Mouse (Mus musculus): ENCODE measurements at regions not wholly inside any gene's neighbourhood (a gene's known extent, or its start where the extent isn't known, plus 50 kb on each side); places are given as distances from the start of the nearest gene placed in this dataset.

DNA sequence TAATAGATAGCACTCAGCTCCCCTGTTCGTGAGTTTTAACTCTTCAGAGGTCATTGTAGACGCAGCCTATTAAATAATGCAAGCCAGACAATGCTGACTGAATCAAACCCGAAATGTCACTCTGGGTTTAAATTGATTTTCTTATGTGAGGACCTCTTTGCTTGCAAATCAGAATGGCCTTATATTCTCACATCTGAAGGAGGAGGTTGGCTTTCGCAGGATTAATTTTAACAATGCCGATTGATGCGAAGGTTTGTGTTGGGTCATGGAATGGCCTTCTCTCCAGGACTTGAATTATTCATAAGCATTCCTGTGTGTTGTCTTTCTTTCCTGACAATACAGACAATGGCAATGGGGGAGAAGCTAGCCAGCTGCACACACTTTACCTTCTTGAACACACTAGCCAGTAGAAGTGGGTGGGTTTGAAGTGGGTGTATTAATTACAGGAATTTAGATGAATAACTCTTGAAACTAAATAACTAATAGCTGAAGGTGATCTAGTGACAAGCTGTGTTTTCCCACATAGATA, 530.1 kb upstream of the Mctp2 start:
- DNase-seq (ENCODE audit: low read depth) = peak; percentile 59
- TF ChIP-seq POLR2A (IDR thresholded peaks at IDR 0.05; ENCODE audit: borderline replicate concordance, extremely low read depth, insufficient read depth, insufficient read length, poor library complexity, severe bottlenecking) (no peak), CTCF (IDR thresholded peaks at IDR 0.05; ENCODE audit: borderline replicate concordance, extremely low read depth, insufficient read depth, insufficient read length) (no peak)

- peak; percentile 93 for DNase-seq (ENCODE audit: low read depth)
- TF ChIP-seq CTCF (IDR thresholded peaks at IDR 0.05; ENCODE audit: borderline replicate concordance, extremely low read depth, insufficient read depth, insufficient read length) (no peak), POLR2A (IDR thresholded peaks at IDR 0.05; ENCODE audit: borderline replicate concordance, extremely low read depth, insufficient read depth, insufficient read length, poor library complexity, severe bottlenecking) (no peak)
These were observed 531.7 kb upstream of the Mctp2 start for GRCm38 (mm10) chr7:72837992-72838655.

DNA sequence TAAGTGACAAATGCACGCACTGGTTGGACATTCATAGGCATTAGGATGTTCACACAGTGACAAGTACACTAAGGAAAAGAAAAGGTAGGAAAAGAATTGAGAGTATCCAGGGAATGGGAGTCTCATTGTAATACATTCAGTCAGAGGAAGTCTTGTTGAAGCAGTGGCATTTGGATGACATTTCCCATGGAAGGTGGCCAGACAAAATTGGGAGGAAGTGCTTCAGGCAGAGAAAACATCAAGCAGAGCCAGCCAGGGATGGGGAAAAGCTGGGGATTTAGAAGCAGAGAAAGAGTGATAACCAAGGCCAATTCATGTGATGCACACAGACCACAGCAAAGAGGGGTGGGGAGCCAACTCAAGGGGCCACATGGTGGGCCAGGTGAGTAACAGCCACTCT, 524.0 kb upstream of the Rgma start:
- TF ChIP-seq CTCF (IDR thresholded peaks at IDR 0.05; ENCODE audit: borderline replicate concordance, extremely low read depth, insufficient read depth, insufficient read length) (no peak), POLR2A (IDR thresholded peaks at IDR 0.05; ENCODE audit: borderline replicate concordance, extremely low read depth, insufficient read depth, insufficient read length, poor library complexity, severe bottlenecking) (no peak)
- DNase-seq (ENCODE audit: low read depth) = no peak

- no peak for DNase-seq (ENCODE audit: low read depth)
- TF ChIP-seq CTCF (IDR thresholded peaks at IDR 0.05; ENCODE audit: borderline replicate concordance, extremely low read depth, insufficient read depth, insufficient read length) = no peak
- no peak for TF ChIP-seq POLR2A (IDR thresholded peaks at IDR 0.05; ENCODE audit: borderline replicate concordance, extremely low read depth, insufficient read depth, insufficient read length, poor library complexity, severe bottlenecking)
These were observed 520.8 kb upstream of the Rgma start for GRCm38 (mm10) chr7:72854501-72855002.

GRCm38 (mm10) chr7:72866966-72867754, 508.1 kb upstream of the Rgma start:
- no peak for TF ChIP-seq POLR2A (IDR thresholded peaks at IDR 0.05; ENCODE audit: borderline replicate concordance, extremely low read depth, insufficient read depth, insufficient read length, poor library complexity, severe bottlenecking)
- TF ChIP-seq CTCF (IDR thresholded peaks at IDR 0.05; ENCODE audit: borderline replicate concordance, extremely low read depth, insufficient read depth, insufficient read length) = no peak
- DNase-seq (ENCODE audit: low read depth) = peak; percentile 56

- DNase-seq (ENCODE audit: low read depth) = peak; percentile 62
- TF ChIP-seq POLR2A (IDR thresholded peaks at IDR 0.05; ENCODE audit: borderline replicate concordance, extremely low read depth, insufficient read depth, insufficient read length, poor library complexity, severe bottlenecking) (no peak), CTCF (IDR thresholded peaks at IDR 0.05; ENCODE audit: borderline replicate concordance, extremely low read depth, insufficient read depth, insufficient read length) (no peak)
These were observed 506.2 kb upstream of the Rgma start for GRCm38 (mm10) chr7:72869068-72869467.

- no peak for TF ChIP-seq CTCF (IDR thresholded peaks at IDR 0.05; ENCODE audit: borderline replicate concordance, extremely low read depth, insufficient read depth, insufficient read length)
- no peak for TF ChIP-seq POLR2A (IDR thresholded peaks at IDR 0.05; ENCODE audit: borderline replicate concordance, extremely low read depth, insufficient read depth, insufficient read length, poor library complexity, severe bottlenecking)
- DNase-seq (ENCODE audit: low read depth) = no peak
These were observed 474.5 kb upstream of the Rgma start for GRCm38 (mm10) chr7:72900816-72901215.

GRCm38 (mm10) chr7:72905891-72906290, 469.4 kb upstream of the Rgma start:
- TF ChIP-seq CTCF (IDR thresholded peaks at IDR 0.05; ENCODE audit: borderline replicate concordance, extremely low read depth, insufficient read depth, insufficient read length) (no peak), POLR2A (IDR thresholded peaks at IDR 0.05; ENCODE audit: borderline replicate concordance, extremely low read depth, insufficient read depth, insufficient read length, poor library complexity, severe bottlenecking) (no peak)
- peak; percentile 48 for DNase-seq (ENCODE audit: low read depth)

DNA sequence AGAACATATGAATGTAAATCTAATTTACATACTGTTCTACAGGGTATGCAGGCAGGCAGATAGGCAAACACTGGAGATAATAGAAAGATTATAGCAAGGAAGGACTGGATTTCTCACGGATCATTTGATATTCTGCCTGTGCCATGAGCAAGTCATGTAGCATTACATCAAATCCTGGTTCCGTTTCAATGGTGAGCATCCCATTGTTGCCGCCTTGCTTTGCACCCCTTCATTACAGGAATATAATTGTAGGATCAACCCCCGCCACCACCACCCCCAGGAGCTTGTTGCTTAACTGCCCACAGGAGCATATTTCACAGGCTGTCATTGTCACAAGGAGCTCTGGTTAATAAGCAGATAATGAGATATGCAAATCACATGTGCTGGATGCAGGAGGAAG, 468.8 kb upstream of the Rgma start:
- TF ChIP-seq CTCF (IDR thresholded peaks at IDR 0.05; ENCODE audit: borderline replicate concordance, extremely low read depth, insufficient read depth, insufficient read length) (no peak), POLR2A (IDR thresholded peaks at IDR 0.05; ENCODE audit: borderline replicate concordance, extremely low read depth, insufficient read depth, insufficient read length, poor library complexity, severe bottlenecking) (no peak)
- peak; percentile 51 for DNase-seq (ENCODE audit: low read depth)

- no peak for DNase-seq (ENCODE audit: low read depth)
- no peak for TF ChIP-seq CTCF (IDR thresholded peaks at IDR 0.05; ENCODE audit: borderline replicate concordance, extremely low read depth, insufficient read depth, insufficient read length)
- TF ChIP-seq POLR2A (IDR thresholded peaks at IDR 0.05; ENCODE audit: borderline replicate concordance, extremely low read depth, insufficient read depth, insufficient read length, poor library complexity, severe bottlenecking) = no peak
These were observed 448.4 kb upstream of the Rgma start for GRCm38 (mm10) chr7:72926772-72927380.

- DNase-seq (ENCODE audit: low read depth) = no peak
- TF ChIP-seq POLR2A (IDR thresholded peaks at IDR 0.05; ENCODE audit: borderline replicate concordance, extremely low read depth, insufficient read depth, insufficient read length, poor library complexity, severe bottlenecking) (no peak), CTCF (IDR thresholded peaks at IDR 0.05; ENCODE audit: borderline replicate concordance, extremely low read depth, insufficient read depth, insufficient read length) (no peak)
These were observed 436.5 kb upstream of the Rgma start for GRCm38 (mm10) chr7:72938842-72939241.

Data from brain, embryonic 14.5 days (tissue).